Mouse (Mus musculus): ENCODE results near the gene Dcaf11.

Dcaf11 gene

GRCm38 (mm10) chr14:55557003-55557402 is 2.8 kb upstream of the Dcaf11 start:
- DNase-seq (ENCODE audit: low read depth, low spot score): peak; percentile 67

GRCm38 (mm10) chr14:55557587-55557986 is 2.2 kb upstream of the Dcaf11 start:
- DNase-seq (ENCODE audit: low read depth, low spot score): no peak

GRCm38 (mm10) chr14:55558740-55559448 is 912 bp upstream of the Dcaf11 start:
- DNase-seq (ENCODE audit: low read depth, low spot score): no peak

- peak; percentile 99 for DNase-seq (ENCODE audit: low read depth, low spot score)
Observed at GRCm38 (mm10) chr14:55560202-55561073, 632 bp downstream of the Dcaf11 start, which contains the start of gene A730061H03Rik. TSS of gene A730061H03Rik (minus strand) at chr14:55560406.

GRCm38 (mm10) chr14:55561860-55562259 is 2.1 kb downstream of the Dcaf11 start:
- DNase-seq (ENCODE audit: low read depth, low spot score): no peak

GRCm38 (mm10) chr14:55563249-55563648 is 3.4 kb downstream of the Dcaf11 start:
- no peak for DNase-seq (ENCODE audit: low read depth, low spot score)

- DNase-seq (ENCODE audit: low read depth, low spot score): no peak
Observed at GRCm38 (mm10) chr14:55565748-55566147, 5.9 kb downstream of the Dcaf11 start.

- DNase-seq (ENCODE audit: low read depth, low spot score): no peak
Observed at GRCm38 (mm10) chr14:55567496-55567895, 7.7 kb downstream of the Dcaf11 start.

- DNase-seq (ENCODE audit: low read depth, low spot score): no peak
Observed at GRCm38 (mm10) chr14:55570588-55570987, 10.8 kb downstream of the Dcaf11 start.

- no peak for DNase-seq (ENCODE audit: low read depth, low spot score)
Observed at GRCm38 (mm10) chr14:55571760-55572159, 12.0 kb downstream of the Dcaf11 start.

GRCm38 (mm10) chr14:55575302-55575701 is 15.5 kb downstream of the Dcaf11 start, which contains the start of gene Fitm1:
TSS of gene Fitm1 (plus strand) at chr14:55575617.
- DNase-seq (ENCODE audit: low read depth, low spot score): no peak

GRCm38 (mm10) chr14:55575711-55576110 is 15.9 kb downstream of the Dcaf11 start:
- no peak for DNase-seq (ENCODE audit: low read depth, low spot score)

- no peak for DNase-seq (ENCODE audit: low read depth, low spot score)
Observed at GRCm38 (mm10) chr14:55576376-55576775, 16.6 kb downstream of the Dcaf11 start.

- peak; percentile 69 for DNase-seq (ENCODE audit: low read depth, low spot score)
Observed at GRCm38 (mm10) chr14:55577871-55578667, 18.3 kb downstream of the Dcaf11 start, which contains the start of gene Psme1. TSS of gene Psme1 (plus strand) at chr14:55578123.

- no peak for DNase-seq (ENCODE audit: low read depth, low spot score)
Observed at GRCm38 (mm10) chr14:55578668-55579269, 19.0 kb downstream of the Dcaf11 start.

- no peak for DNase-seq (ENCODE audit: low read depth, low spot score)
Observed at GRCm38 (mm10) chr14:55579511-55580496, 20.0 kb downstream of the Dcaf11 start.

- DNase-seq (ENCODE audit: low read depth, low spot score): no peak
Observed at GRCm38 (mm10) chr14:55580731-55581130, 20.9 kb downstream of the Dcaf11 start.

- DNase-seq (ENCODE audit: low read depth, low spot score): no peak
Observed at GRCm38 (mm10) chr14:55581981-55582681, 22.3 kb downstream of the Dcaf11 start.

- no peak for DNase-seq (ENCODE audit: low read depth, low spot score)
Observed at GRCm38 (mm10) chr14:55584303-55584701, 24.5 kb downstream of the Dcaf11 start.

All from forelimb bud, embryonic 11.5 days (tissue).